Mouse (Mus musculus): Measurements from ENCODE around the gene Patj.
A peak's percentile ranks its signal among the peaks of the same experiment; 100 is the strongest.
"Not testable (repeated sequence)": the region's sequence is repeated elsewhere in the genome, so short reads cannot be mapped to it uniquely, and the experiment has no call there.

The Patj gene

GRCm38 (mm10) chr4:98395690-98396437, at the start of gene Patj:
Gene Patj, plus strand, starts transcription at chr4:98395785.
- DNase-seq (ENCODE audit: low read depth, low spot score), result peak; percentile 50

- no peak for DNase-seq (ENCODE audit: low read depth, low spot score)
Measured at GRCm38 (mm10) chr4:98348580-98348979, 47.0 kb upstream of the Patj start.

- no peak for DNase-seq (ENCODE audit: low read depth, low spot score)
Measured at GRCm38 (mm10) chr4:98358034-98358809, 37.4 kb upstream of the Patj start.

- DNase-seq (ENCODE audit: low read depth, low spot score), result no peak
Measured at GRCm38 (mm10) chr4:98375401-98375800, 20.2 kb upstream of the Patj start.

GRCm38 (mm10) chr4:98376943-98377342, 18.6 kb upstream of the Patj start:
- no peak for DNase-seq (ENCODE audit: low read depth, low spot score)

- peak; percentile 61 for DNase-seq (ENCODE audit: low read depth, low spot score)
Measured at GRCm38 (mm10) chr4:98382716-98383424, 12.7 kb upstream of the Patj start, which contains the start of gene Tm2d1. Gene Tm2d1, minus strand, starts transcription at chr4:98383306.

- no peak for DNase-seq (ENCODE audit: low read depth, low spot score)
Measured at GRCm38 (mm10) chr4:98385036-98385435, 10.5 kb upstream of the Patj start.

- no peak for DNase-seq (ENCODE audit: low read depth, low spot score)
Measured at GRCm38 (mm10) chr4:98395346-98395689, 267 bp upstream of the Patj start.

- no peak for DNase-seq (ENCODE audit: low read depth, low spot score)
Measured at GRCm38 (mm10) chr4:98400926-98401583, 5.5 kb downstream of the Patj start.

- DNase-seq (ENCODE audit: low read depth, low spot score), result no peak
Measured at GRCm38 (mm10) chr4:98401584-98401962, 6.0 kb downstream of the Patj start.

GRCm38 (mm10) chr4:98403492-98403891, 7.9 kb downstream of the Patj start:
- no peak for DNase-seq (ENCODE audit: low read depth, low spot score)

- DNase-seq (ENCODE audit: low read depth, low spot score), result no peak
Measured at GRCm38 (mm10) chr4:98404412-98404811, 8.8 kb downstream of the Patj start.

GRCm38 (mm10) chr4:98408455-98408854, 12.9 kb downstream of the Patj start:
- no peak for DNase-seq (ENCODE audit: low read depth, low spot score)

- not testable (repeated sequence) for DNase-seq (ENCODE audit: low read depth, low spot score)
Measured at GRCm38 (mm10) chr4:98415150-98415549, 19.6 kb downstream of the Patj start.

- DNase-seq (ENCODE audit: low read depth, low spot score), result no peak
Measured at GRCm38 (mm10) chr4:98428371-98428770, 32.8 kb downstream of the Patj start.

- no peak for DNase-seq (ENCODE audit: low read depth, low spot score)
Measured at GRCm38 (mm10) chr4:98435641-98436457, 40.3 kb downstream of the Patj start.

- no peak for DNase-seq (ENCODE audit: low read depth, low spot score)
Measured at GRCm38 (mm10) chr4:98436664-98437363, 41.2 kb downstream of the Patj start.

GRCm38 (mm10) chr4:98439261-98440005, 43.8 kb downstream of the Patj start:
- DNase-seq (ENCODE audit: low read depth, low spot score), result no peak

- DNase-seq (ENCODE audit: low read depth, low spot score), result no peak
Measured at GRCm38 (mm10) chr4:98441248-98441647, 45.7 kb downstream of the Patj start.
